Mouse (Mus musculus): ENCODE measurements around the gene Fbxw2.
"Not testable (repeated sequence)": the region's sequence is repeated elsewhere in the genome, so short reads cannot be mapped to it uniquely, and the experiment has no call there.

Fbxw2 gene

GRCm38 (mm10) chr2:34825827-34826459, at the start of gene Fbxw2:
Gene Fbxw2, minus strand, starts transcription at chr2:34826311.
- peak; percentile 93 for DNase-seq (ENCODE audit: low read depth, low spot score)

GRCm38 (mm10) chr2:34874816-34875345, 48.8 kb upstream of the Fbxw2 start, which contains the start of gene Psmd5:
Gene Psmd5, minus strand, starts transcription at chr2:34874968.
- no peak for DNase-seq (ENCODE audit: low read depth, low spot score)

- no peak for DNase-seq (ENCODE audit: low read depth, low spot score)
Measured at GRCm38 (mm10) chr2:34874271-34874670, 48.2 kb upstream of the Fbxw2 start, which contains the start of gene Cutal. Gene Cutal, plus strand, starts transcription at chr2:34874396.

- DNase-seq (ENCODE audit: low read depth, low spot score), result peak; percentile 99
Measured at GRCm38 (mm10) chr2:34870520-34871474, 44.7 kb upstream of the Fbxw2 start.

- DNase-seq (ENCODE audit: low read depth, low spot score), result peak; percentile 9
Measured at GRCm38 (mm10) chr2:34869680-34870079, 43.6 kb upstream of the Fbxw2 start.

GRCm38 (mm10) chr2:34857728-34858127, 31.6 kb upstream of the Fbxw2 start:
- DNase-seq (ENCODE audit: low read depth, low spot score), result no peak

- DNase-seq (ENCODE audit: low read depth, low spot score), result no peak
Measured at GRCm38 (mm10) chr2:34855265-34855664, 29.2 kb upstream of the Fbxw2 start.

- DNase-seq (ENCODE audit: low read depth, low spot score), result no peak
Measured at GRCm38 (mm10) chr2:34847702-34848101, 21.6 kb upstream of the Fbxw2 start.

GRCm38 (mm10) chr2:34843211-34843939, 17.3 kb upstream of the Fbxw2 start:
- DNase-seq (ENCODE audit: low read depth, low spot score), result peak; percentile 18

GRCm38 (mm10) chr2:34841706-34842105, 15.6 kb upstream of the Fbxw2 start:
- DNase-seq (ENCODE audit: low read depth, low spot score), result no peak

GRCm38 (mm10) chr2:34840143-34840542, 14.0 kb upstream of the Fbxw2 start:
- DNase-seq (ENCODE audit: low read depth, low spot score), result not testable (repeated sequence)

GRCm38 (mm10) chr2:34835669-34836068, 9.6 kb upstream of the Fbxw2 start:
- no peak for DNase-seq (ENCODE audit: low read depth, low spot score)

- DNase-seq (ENCODE audit: low read depth, low spot score), result no peak
Measured at GRCm38 (mm10) chr2:34833624-34834023, 7.5 kb upstream of the Fbxw2 start.

GRCm38 (mm10) chr2:34832766-34833457, 6.8 kb upstream of the Fbxw2 start, which contains the start of gene Gm34653:
Gene Gm34653, plus strand, starts transcription at chr2:34833007.
- not testable (repeated sequence) for DNase-seq (ENCODE audit: low read depth, low spot score)

GRCm38 (mm10) chr2:34830066-34830465, 4.0 kb upstream of the Fbxw2 start:
- DNase-seq (ENCODE audit: low read depth, low spot score), result not testable (repeated sequence)

GRCm38 (mm10) chr2:34828026-34828425, 1.9 kb upstream of the Fbxw2 start:
- DNase-seq (ENCODE audit: low read depth, low spot score), result no peak

GRCm38 (mm10) chr2:34827591-34827990, 1.5 kb upstream of the Fbxw2 start:
- no peak for DNase-seq (ENCODE audit: low read depth, low spot score)

GRCm38 (mm10) chr2:34826460-34827231, 535 bp upstream of the Fbxw2 start:
- no peak for DNase-seq (ENCODE audit: low read depth, low spot score)

GRCm38 (mm10) chr2:34818492-34818891, 7.6 kb downstream of the Fbxw2 start:
- no peak for DNase-seq (ENCODE audit: low read depth, low spot score)

GRCm38 (mm10) chr2:34815893-34816292, 10.2 kb downstream of the Fbxw2 start:
- DNase-seq (ENCODE audit: low read depth, low spot score), result not testable (repeated sequence)

Measured in skeletal muscle tissue, adult 2 months (tissue).